Mouse (Mus musculus) heart, embryonic 16.5 days (tissue): ENCODE measurements around the gene Isg20l2. TPM values are rescaled to one million over a fixed set of nuclear protein-coding genes. Genes with fewer than 3 reads are reported as not detected.
"Not testable (repeated sequence)": the region's sequence is repeated elsewhere in the genome, so short reads cannot be mapped to it uniquely, and the experiment has no call there.

Experiments
- ATAC-seq: fragments of 200-750 bp; cut with Nextera tagmentation; replicated peaks from 2 replicates; pipeline ENCODE4 v1.8.0; 2017; ENCODE audit warnings: moderate number of reproducible peaks; ENCODE audit not compliant: insufficient read depth, low FRiP score; ENCODE audit errors: extremely low read depth
- H3K27ac ChIP-seq: fragments of 300-500 bp; sonication (generic); 2 replicates; pipeline ENCODE4 v1.5.1; 2014; ENCODE audit warnings: mild to moderate bottlenecking, low read length, control low read depth, moderate library complexity
- H3K27me3 ChIP-seq: fragments of 300-500 bp; sonication (generic); 2 replicates; pipeline ENCODE4 v1.6.1; 2014; ENCODE audit warnings: low read length, mixed read lengths; ENCODE audit not compliant: control insufficient read depth, insufficient read depth
- H3K36me3 ChIP-seq: fragments of 300-500 bp; sonication (generic); 2 replicates; pipeline ENCODE4 v1.6.1; 2014; ENCODE audit not compliant: control insufficient read depth, insufficient read depth
- H3K4me1 ChIP-seq: fragments of 300-500 bp; sonication (generic); 2 replicates; pipeline ENCODE4 v1.6.1; 2014; ENCODE audit warnings: low read length, mixed read lengths; ENCODE audit not compliant: control insufficient read depth, insufficient read depth
- H3K4me2 ChIP-seq: fragments of 300-500 bp; sonication (generic); 2 replicates; pipeline ENCODE4 v1.6.1; 2014; ENCODE audit warnings: low read depth, mild to moderate bottlenecking, control low read depth, low read length
- H3K4me3 ChIP-seq: fragments of 300-500 bp; sonication (generic); 2 replicates; pipeline ENCODE4 v1.5.1; 2014; ENCODE audit warnings: mild to moderate bottlenecking, control low read depth, low read length
- H3K9ac ChIP-seq: fragments of 300-500 bp; sonication (generic); 2 replicates; pipeline ENCODE4 v1.6.1; 2014; ENCODE audit warnings: low read length, control low read depth
- H3K9me3 ChIP-seq: fragments of 300-500 bp; sonication (generic); replicated peaks from 2 replicates; pipeline ENCODE4 v1.6.1; 2016; ENCODE audit warnings: low read length; ENCODE audit not compliant: control insufficient read depth
- WGBS: fragments of 180-500 bp; shearing (Covaris S2); extraction: QIAGEN DNeasy Blood & Tissue Kit; methylation state at CpG from one replicate; pipeline ENCODE4 v1.1.7; 2014; 5-methylcytosine and 5-hydroxymethylcytosine counted together
- polyA plus RNA-seq: library from polyadenylated mRNA; unstranded; fragments of >200 nt; fragmentation: Nextera tagmentation; extraction: Ambion mirVana; gene quantifications from 2 replicates; pipeline ENCODE4 v1.2.1, GENCODE M21; 2015

Isg20l2 gene
- polyA plus RNA-seq, 1 experiment from 2014 or later: 29.2 TPM

GRCm38 (mm10) chr3:87893367-87893905, 36.7 kb upstream of the Isg20l2 start:
- Histone ChIP-seq H3K4me1 (no peaks in the 10 kb centered on the region), H3K4me3 (no peak overlapping the region), H3K4me2 (no peak overlapping the region), H3K27ac (no peak overlapping the region), H3K9me3 (no peaks in the 10 kb centered on the region; the same call in none of the 2 replicates), H3K36me3 (no peaks in the 10 kb centered on the region), H3K9ac (no peak overlapping the region), H3K27me3 (no peaks in the 10 kb centered on the region)
- WGBS: 73% methylated on average over 3 of the region's 3 CpGs
- ATAC-seq: no peak

GRCm38 (mm10) chr3:87899266-87899665, 30.8 kb upstream of the Isg20l2 start:
- WGBS: 59% methylated on average over 3 of the region's 3 CpGs

GRCm38 (mm10) chr3:87899776-87900175, 30.3 kb upstream of the Isg20l2 start:
- 74% methylated on average over 3 of the region's 3 CpGs for WGBS
- H3K9ac ChIP-seq: no peak overlapping the region
- no peaks in the 10 kb centered on the region for H3K36me3 ChIP-seq

More at GRCm38 (mm10) chr3:87899266-87899665, 30.8 kb upstream of the Isg20l2 start:
- no peaks in the 10 kb centered on the region for H3K36me3 ChIP-seq
- no peak overlapping the region for H3K4me2 ChIP-seq
- H3K27ac ChIP-seq: no peak overlapping the region
- no peak overlapping the region for H3K9ac ChIP-seq
- no peak for ATAC-seq
- H3K9me3 ChIP-seq: no peaks in the 10 kb centered on the region
- no peaks in the 10 kb centered on the region for H3K27me3 ChIP-seq
- H3K4me1 ChIP-seq: no peaks in the 10 kb centered on the region
- no peak overlapping the region for H3K4me3 ChIP-seq

GRCm38 (mm10) chr3:87901036-87901624, 29.0 kb upstream of the Isg20l2 start:
- no peak for ATAC-seq
- no peaks in the 10 kb centered on the region for H3K4me1 ChIP-seq
- H3K4me3 ChIP-seq: no peak overlapping the region
- no peaks in the 10 kb centered on the region for H3K27me3 ChIP-seq
- no peak overlapping the region for H3K4me2 ChIP-seq
- H3K27ac ChIP-seq: no peak overlapping the region
- no peaks in the 10 kb centered on the region for H3K9me3 ChIP-seq
- H3K36me3 ChIP-seq: no peaks in the 10 kb centered on the region
- no peak overlapping the region for H3K9ac ChIP-seq
- WGBS: 9% methylated on average over 1 of the region's 1 CpGs

More at GRCm38 (mm10) chr3:87899776-87900175, 30.3 kb upstream of the Isg20l2 start:
- H3K4me2 ChIP-seq: no peak overlapping the region
- no peak overlapping the region for H3K4me3 ChIP-seq
- no peaks in the 10 kb centered on the region for H3K9me3 ChIP-seq
- no peaks in the 10 kb centered on the region for H3K4me1 ChIP-seq
- no peak for ATAC-seq
- H3K27ac ChIP-seq: no peak overlapping the region
- no peaks in the 10 kb centered on the region for H3K27me3 ChIP-seq

- ATAC-seq, H3K9ac ChIP-seq, H3K4me2 ChIP-seq, H3K27ac ChIP-seq, H3K4me3 ChIP-seq, H3K27me3 ChIP-seq, H3K9me3 ChIP-seq, H3K4me1 ChIP-seq, H3K36me3 ChIP-seq: not testable (repeated sequence)
- WGBS: 73% methylated on average over 6 of the region's 6 CpGs
Measured at GRCm38 (mm10) chr3:87901959-87902358, 28.2 kb upstream of the Isg20l2 start.

- no peaks in the 10 kb centered on the region for H3K9me3 ChIP-seq
- H3K27ac ChIP-seq: no peak overlapping the region
- no peaks in the 10 kb centered on the region for H3K27me3 ChIP-seq
- 61% methylated on average over 5 of the region's 5 CpGs for WGBS
- H3K4me2 ChIP-seq: no peak overlapping the region
- ATAC-seq: no peak
- peaks cover 13% of the 10 kb centered on the region for H3K4me1 ChIP-seq
- no peak overlapping the region for H3K9ac ChIP-seq
- H3K36me3 ChIP-seq: no peaks in the 10 kb centered on the region
- H3K4me3 ChIP-seq: no peak overlapping the region
Measured at GRCm38 (mm10) chr3:87903821-87904220, 26.3 kb upstream of the Isg20l2 start.

- Histone ChIP-seq H3K36me3 (no peaks in the 10 kb centered on the region), H3K4me3 (peak within 1 kb of the TSS; percentile 77), H3K9ac (peak within 1 kb of the TSS; percentile 91), H3K9me3 (no peaks in the 10 kb centered on the region), H3K27me3 (no peaks in the 10 kb centered on the region), H3K4me2 (peak within 1 kb of the TSS; percentile 93), H3K4me1 (peaks cover 32% of the 10 kb centered on the region), H3K27ac (peak within 1 kb of the TSS; percentile 96)
- under 1% methylated on average over 56 of the region's 57 CpGs for WGBS
- peak; percentile 92 for ATAC-seq
Measured at GRCm38 (mm10) chr3:87905880-87906485, 24.1 kb upstream of the Isg20l2 start, which contains the start of gene Hdgf. Hdgf (plus strand) TSS chr3:87906321.

GRCm38 (mm10) chr3:87906601-87906980, 23.5 kb upstream of the Isg20l2 start:
- Histone ChIP-seq H3K9me3 (no peaks in the 10 kb centered on the region), H3K27ac (peak overlapping the region; percentile 96), H3K4me3 (peak overlapping the region; percentile 77), H3K4me2 (peak overlapping the region; percentile 93), H3K36me3 (no peaks in the 10 kb centered on the region), H3K4me1 (peaks cover 32% of the 10 kb centered on the region), H3K9ac (peak overlapping the region; percentile 91), H3K27me3 (no peaks in the 10 kb centered on the region)
- under 1% methylated on average over 42 of the region's 47 CpGs for WGBS
- ATAC-seq: peak; percentile 14
